Mouse (Mus musculus) spleen, postnatal 0 days (tissue): ENCODE measurements around the gene Olfr593. TPM values are rescaled to one million over a fixed set of nuclear protein-coding genes. Genes with fewer than 3 reads are reported as not detected.

Experiments used
- polyA plus RNA-seq: library from polyadenylated mRNA; unstranded; fragments of >200 nt; fragmentation: Nextera tagmentation; extraction: Ambion mirVana; gene quantifications from 2 replicates; pipeline ENCODE4 v1.2.1, GENCODE M21; 2015

Olfr593 gene
- polyA plus RNA-seq, result not detected in 2 replicates

DNA sequence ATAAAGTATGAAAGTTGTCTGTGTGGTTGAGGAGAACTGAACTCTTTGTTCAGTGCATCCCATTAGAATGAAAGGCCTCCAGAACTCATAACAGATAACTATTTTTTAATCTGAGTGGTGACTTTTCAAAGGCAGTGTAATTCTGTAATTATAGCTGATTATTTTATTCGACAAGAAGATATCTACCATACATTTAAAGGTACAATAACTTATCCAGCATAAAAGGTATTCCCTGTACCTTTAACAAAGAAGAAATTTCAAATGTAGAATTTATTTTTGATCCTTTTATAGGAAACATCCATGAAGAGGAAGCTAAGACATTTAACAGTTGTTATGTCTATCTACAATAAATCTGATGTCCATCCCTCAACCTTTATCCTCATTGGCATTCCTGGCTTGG lies at the start of gene Olfr593:
Olfr593 (plus strand) TSS at position 301 of the 400 bp plus-strand sequence.

DNA sequence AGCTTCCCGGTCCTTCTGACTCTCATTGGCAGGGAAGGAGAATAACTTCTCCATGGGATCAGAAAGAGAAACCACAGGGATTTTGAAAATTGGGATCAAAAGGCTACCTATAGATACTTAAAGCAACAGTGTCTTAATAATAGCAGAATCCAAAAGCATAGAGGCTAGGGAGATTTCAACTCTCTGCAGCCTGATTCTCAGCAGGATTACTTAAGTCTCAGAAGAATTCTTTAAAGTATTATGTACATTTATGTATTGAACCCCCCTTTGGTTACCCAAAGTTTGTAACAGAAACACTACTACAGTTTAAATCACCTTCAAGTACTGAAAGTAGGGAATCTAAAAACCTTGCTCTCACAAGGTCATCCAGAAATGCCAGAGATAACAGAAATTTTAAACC lies 33.4 kb upstream of the Olfr593 start, which contains the start of gene Olfr591:
Olfr591 (minus strand) TSS at position 101 of the 400 bp plus-strand sequence.

DNA sequence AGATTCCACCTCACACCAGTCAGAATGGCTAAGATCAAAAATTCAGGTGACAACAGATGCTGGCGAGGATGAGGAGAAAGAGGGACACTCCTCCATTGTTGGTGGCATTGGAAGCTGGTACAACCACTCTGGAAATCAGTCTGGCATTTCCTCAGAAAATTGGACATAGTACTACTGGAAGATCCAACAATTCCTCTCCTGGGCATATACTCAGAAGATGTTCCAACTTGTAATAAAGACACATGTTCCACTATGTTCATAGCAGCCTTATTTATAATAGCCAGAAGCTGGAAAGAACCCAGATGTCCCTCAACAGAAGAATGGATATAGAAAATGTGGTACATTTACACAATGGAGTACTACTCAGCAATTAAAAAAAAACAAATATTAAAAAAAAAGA lies 27.2 kb upstream of the Olfr593 start, which contains the start of gene Olfr592:
Olfr592 (plus strand) TSS at position 301 of the 400 bp plus-strand sequence.

DNA sequence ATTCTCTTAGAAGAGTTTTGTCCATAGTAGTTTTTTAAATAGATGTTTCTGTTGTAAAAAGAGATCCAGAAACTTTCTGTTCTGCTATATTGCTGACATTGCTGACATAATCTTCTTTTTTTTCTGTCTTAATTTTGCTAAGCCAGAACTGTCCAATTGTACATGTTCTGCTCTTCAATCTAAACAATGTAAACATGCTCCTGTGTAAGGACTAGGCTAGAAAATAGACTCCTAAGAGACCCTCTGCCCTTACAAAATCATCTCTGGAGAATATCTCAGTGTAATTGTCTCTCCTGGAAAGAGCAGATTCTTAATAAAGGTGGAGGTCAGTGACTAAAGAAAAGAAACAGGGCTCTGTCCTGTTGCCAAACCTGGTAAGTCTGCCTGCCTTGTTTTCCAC lies 5.0 kb downstream of the Olfr593 start, which contains the start of gene Olfr594:
Olfr594 (plus strand) TSS at position 301 of the 400 bp plus-strand sequence.

GRCm38 (mm10) chr7:103252405-103252804 lies 40.7 kb downstream of the Olfr593 start, which contains the start of gene Usp17ld:
Gene Usp17ld, minus strand, starts transcription at chr7:103252505.

Other genes with a start within 250 kb of the Olfr593 start
- gene Olfr576, start 249.2 kb upstream of the Olfr593 start, polyA plus RNA-seq, result not detected in 2 replicates
- gene Olfr577, start 235.9 kb upstream of the Olfr593 start, polyA plus RNA-seq, result not detected in 2 replicates
- not detected in 2 replicates for gene Olfr578, start 222.5 kb upstream of the Olfr593 start, polyA plus RNA-seq
- not detected in 2 replicates for gene Olfr582, start 173.8 kb upstream of the Olfr593 start, polyA plus RNA-seq
- gene Olfr583, start 160.6 kb upstream of the Olfr593 start, polyA plus RNA-seq, result not detected in 2 replicates
- gene Olfr584, start 130.0 kb upstream of the Olfr593 start, polyA plus RNA-seq, result not detected in 2 replicates
- gene Olfr585, start 114.1 kb upstream of the Olfr593 start, polyA plus RNA-seq, result not detected in 2 replicates
- gene Olfr586, start 86.2 kb upstream of the Olfr593 start, polyA plus RNA-seq, result not detected in 2 replicates
- gene Olfr588-ps1, start 71.0 kb upstream of the Olfr593 start, polyA plus RNA-seq, result not detected in 2 replicates
- not detected in 2 replicates for gene Olfr589, start 55.5 kb upstream of the Olfr593 start, polyA plus RNA-seq
- gene Olfr591, start 33.5 kb upstream of the Olfr593 start, polyA plus RNA-seq, result not detected in 2 replicates
- gene Olfr592, start 27.1 kb upstream of the Olfr593 start, polyA plus RNA-seq, result not detected in 2 replicates
- not detected in 2 replicates for gene Olfr594, start 5.1 kb downstream of the Olfr593 start, polyA plus RNA-seq
- not detected in 2 replicates for gene Usp17ld, start 40.6 kb downstream of the Olfr593 start, polyA plus RNA-seq
- not detected in 2 replicates for gene Olfr596, start 93.8 kb downstream of the Olfr593 start, polyA plus RNA-seq
- not detected in 2 replicates for gene Olfr597, start 104.5 kb downstream of the Olfr593 start, polyA plus RNA-seq
- not detected in 2 replicates for gene Olfr598, start 111.7 kb downstream of the Olfr593 start, polyA plus RNA-seq
- not detected in 2 replicates for gene Olfr599, start 124.1 kb downstream of the Olfr593 start, polyA plus RNA-seq
- gene Olfr600, start 137.8 kb downstream of the Olfr593 start, polyA plus RNA-seq, result not detected in 2 replicates
- gene Olfr601, start 150.8 kb downstream of the Olfr593 start, polyA plus RNA-seq, result not detected in 2 replicates
- gene Olfr603, start 174.3 kb downstream of the Olfr593 start, polyA plus RNA-seq, result not detected in 2 replicates
- not detected in 2 replicates for gene Usp17lc, start 203.2 kb downstream of the Olfr593 start, polyA plus RNA-seq
- gene Olfr605, start 233.6 kb downstream of the Olfr593 start, polyA plus RNA-seq, result not detected in 2 replicates
- not detected in 2 replicates for gene Olfr606, start 237.2 kb downstream of the Olfr593 start, polyA plus RNA-seq